Mouse (Mus musculus): ENCODE results near the gene Mpeg1.

GRCm38 (mm10) chr19:12473951-12474350, 13.4 kb downstream of the Mpeg1 start:
- TF ChIP-seq CTCF (IDR thresholded peaks at IDR 0.05; ENCODE audit: low read depth, low read length) (no peak), POLR2A (IDR thresholded peaks at IDR 0.05; ENCODE audit: borderline replicate concordance, low read depth, low read length) (no peak)
